Mouse (Mus musculus) ES-Bruce4 (cell line): ENCODE data around the gene Fam167b. TPM values are rescaled to one million over a fixed set of nuclear protein-coding genes. Genes with fewer than 3 reads are reported as not detected.

ENCODE experiments used
- H3K27ac ChIP-seq: 2 replicates; pipeline ENCODE4 v1.5.1; 2012; ENCODE audit warnings: low read length, inconsistent platforms; ENCODE audit not compliant: insufficient read depth
- H3K27me3 ChIP-seq: 2 replicates; pipeline ENCODE4 v1.6.1; 2012; ENCODE audit warnings: mild to moderate bottlenecking, low read length, inconsistent platforms; ENCODE audit not compliant: control insufficient read depth, poor library complexity, insufficient read depth, severe bottlenecking
- H3K36me3 ChIP-seq: 2 replicates; pipeline ENCODE4 v1.6.1; 2012; ENCODE audit warnings: inconsistent platforms, mild to moderate bottlenecking, low read length, moderate library complexity; ENCODE audit not compliant: control insufficient read depth, poor library complexity, insufficient read depth, severe bottlenecking
- H3K4me1 ChIP-seq: one replicate; pipeline ENCODE4 v1.8.1; 2011; ENCODE audit warnings: low read length; ENCODE audit not compliant: control insufficient read depth, insufficient read depth
- H3K4me3 ChIP-seq: 2 replicates; pipeline ENCODE4 v1.5.1; 2011; ENCODE audit warnings: low read depth, mild to moderate bottlenecking, low read length
- H3K9ac ChIP-seq: 2 replicates; pipeline ENCODE4 v1.6.1; 2012; ENCODE audit warnings: low read depth, mild to moderate bottlenecking, inconsistent platforms; ENCODE audit not compliant: poor library complexity, severe bottlenecking
- H3K9me3 ChIP-seq: replicated peaks from 2 replicates; pipeline ENCODE4 v1.6.1; 2012; ENCODE audit warnings: mild to moderate bottlenecking, low read length, inconsistent platforms; ENCODE audit not compliant: control insufficient read depth, poor library complexity, insufficient read depth, severe bottlenecking
- CTCF ChIP-seq: IDR thresholded peaks from one replicate; pipeline ENCODE4 v1.8.1; 2011; ENCODE audit warnings: low read depth, low read length
- EP300 ChIP-seq: IDR thresholded peaks from 2 replicates; pipeline ENCODE4 v1.6.1; 2011; ENCODE audit warnings: low read depth, low read length; ENCODE audit not compliant: insufficient read depth
- POLR2A ChIP-seq: IDR thresholded peaks from one replicate; pipeline ENCODE4 v1.8.1; 2011; ENCODE audit warnings: low read length; ENCODE audit not compliant: insufficient read depth
- polyA plus RNA-seq: library from polyadenylated mRNA; stranded (reverse); fragments of >200 nt; gene quantifications from 2 replicates; pipeline ENCODE4 v1.2.4, GENCODE M21; 2011; ENCODE audit warnings: low read depth; ENCODE audit not compliant: missing spikeins, insufficient read depth, insufficient read length

Gene Fam167b
- polyA plus RNA-seq: not detected in 2 replicates

- no peak within 1 kb of the TSS for H3K27ac ChIP-seq
- no peaks in the 10 kb centered on the region for H3K4me1 ChIP-seq
- H3K36me3 ChIP-seq: no peaks in the 10 kb centered on the region
- H3K27me3 ChIP-seq: no peaks in the 10 kb centered on the region
- no peak within 1 kb of the TSS for H3K9ac ChIP-seq
- H3K9me3 ChIP-seq: no peaks in the 10 kb centered on the region
- no peak for TF ChIP-seq POLR2A
- TF ChIP-seq CTCF: no peak
- no peak for TF ChIP-seq EP300
- H3K4me3 ChIP-seq: no peak within 1 kb of the TSS
These were observed at the start of gene Fam167b for GRCm38 (mm10) chr4:129578466-129578865. Gene Fam167b (minus strand): TSS chr4:129578549.

- Histone ChIP-seq H3K4me3 (no peak overlapping the region), H3K9me3 (no peaks in the 10 kb centered on the region), H3K36me3 (peaks cover 33% of the 10 kb centered on the region), H3K27me3 (no peaks in the 10 kb centered on the region), H3K4me1 (peaks cover 6% of the 10 kb centered on the region), H3K27ac (no peak overlapping the region), H3K9ac (no peak overlapping the region)
- no peak for TF ChIP-seq EP300
- TF ChIP-seq CTCF: no peak
- no peak for TF ChIP-seq POLR2A
These were observed 47.7 kb upstream of the Fam167b start for GRCm38 (mm10) chr4:129626035-129626434.

- H3K4me3 ChIP-seq: no peak overlapping the region
- H3K27ac ChIP-seq: no peak overlapping the region
These were observed 47.1 kb upstream of the Fam167b start for GRCm38 (mm10) chr4:129625496-129625895.

GRCm38 (mm10) chr4:129625029-129625370 lies 46.7 kb upstream of the Fam167b start:
- H3K4me1 ChIP-seq: peaks cover 6% of the 10 kb centered on the region
- no peak overlapping the region for H3K4me3 ChIP-seq
- no peaks in the 10 kb centered on the region for H3K27me3 ChIP-seq
- no peak overlapping the region for H3K9ac ChIP-seq
- no peak for TF ChIP-seq EP300
- no peak for TF ChIP-seq CTCF
- TF ChIP-seq POLR2A: no peak
- no peaks in the 10 kb centered on the region for H3K9me3 ChIP-seq
- H3K36me3 ChIP-seq: peaks cover 23% of the 10 kb centered on the region
- no peak overlapping the region for H3K27ac ChIP-seq

More at GRCm38 (mm10) chr4:129625496-129625895, 47.1 kb upstream of the Fam167b start:
- Histone ChIP-seq H3K9me3 (no peaks in the 10 kb centered on the region), H3K36me3 (peaks cover 28% of the 10 kb centered on the region), H3K9ac (no peak overlapping the region), H3K27me3 (no peaks in the 10 kb centered on the region), H3K4me1 (peaks cover 6% of the 10 kb centered on the region)
- TF ChIP-seq POLR2A (no peak), EP300 (no peak), CTCF (no peak)

- Histone ChIP-seq H3K4me3 (no peak overlapping the region), H3K4me1 (peaks cover 6% of the 10 kb centered on the region), H3K9ac (no peak overlapping the region), H3K27ac (no peak overlapping the region), H3K36me3 (peaks cover 20% of the 10 kb centered on the region), H3K27me3 (no peaks in the 10 kb centered on the region), H3K9me3 (no peaks in the 10 kb centered on the region)
- no peak for TF ChIP-seq EP300
- no peak for TF ChIP-seq POLR2A
These were observed 46.1 kb upstream of the Fam167b start for GRCm38 (mm10) chr4:129624281-129625028.

GRCm38 (mm10) chr4:129623681-129624091 lies 45.3 kb upstream of the Fam167b start, which contains the start of gene Ccdc28b:
Gene Ccdc28b (minus strand): TSS chr4:129623947.
- no peaks in the 10 kb centered on the region for H3K9me3 ChIP-seq
- TF ChIP-seq POLR2A: no peak
- no peak for TF ChIP-seq CTCF
- no peak for TF ChIP-seq EP300
- H3K27me3 ChIP-seq: no peaks in the 10 kb centered on the region
- peak within 1 kb of the TSS; percentile 70 for H3K4me3 ChIP-seq
- peak within 1 kb of the TSS; percentile 64 for H3K9ac ChIP-seq
- H3K27ac ChIP-seq: no peak within 1 kb of the TSS
- H3K36me3 ChIP-seq: peaks cover 12% of the 10 kb centered on the region
- peaks cover 6% of the 10 kb centered on the region for H3K4me1 ChIP-seq
